Comparison of ENCODE assay signal across 7 mouse cellular contexts in the genomic region with DNA sequence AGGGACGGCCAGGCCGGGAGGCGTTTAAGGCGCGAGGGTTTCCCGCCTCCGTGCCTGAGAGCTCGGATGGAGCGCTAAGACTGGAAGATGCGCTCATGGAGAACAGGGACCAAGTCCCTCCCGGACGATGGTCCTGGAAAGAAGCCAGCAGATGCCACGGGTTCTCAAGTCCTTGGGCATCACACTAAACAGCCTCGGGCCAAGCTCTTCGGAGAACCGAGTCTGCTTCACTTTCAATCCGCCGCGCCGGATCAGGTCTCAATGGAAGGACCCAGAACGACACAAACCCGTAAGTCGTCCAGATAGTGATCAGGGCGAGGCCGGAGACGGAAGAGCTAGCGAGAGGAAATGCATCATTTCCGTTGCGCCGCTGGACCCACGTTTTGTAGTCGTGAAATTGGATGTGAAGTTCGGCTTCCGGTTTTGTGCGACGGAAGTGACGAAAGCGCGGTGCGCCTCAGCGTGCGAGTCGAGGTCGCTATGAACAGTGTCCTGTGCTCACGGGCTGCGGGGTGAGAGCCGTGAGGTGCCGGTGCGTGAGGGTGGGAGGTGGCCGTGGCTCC. TPM values are rescaled to one million over a fixed set of nuclear protein-coding genes. Genes with fewer than 3 reads are reported as not detected.
DNase-seq lines count a peak whose midpoint lies in the region; ATAC-seq lines count a peak whose summit lies in the region.

A gene (plus strand): TSS at position 426 of the 563 bp plus-strand sequence.

- no peaks in the 10 kb centered on the region for H3K9me3 ChIP-seq in embryonic facial prominence, embryonic 11.5 days (replicated peaks; ENCODE audit: control insufficient read depth, low read length)
- H3K9me3 ChIP-seq in limb, embryonic 10.5 days (replicated peaks) = no peaks in the 10 kb centered on the region
- H3K9me3 ChIP-seq in midbrain, embryonic 13.5 days = no peaks in the 10 kb centered on the region

- H3K27me3 ChIP-seq in embryonic facial prominence, embryonic 11.5 days (ENCODE audit: control insufficient read depth, insufficient read depth, low read length) = no peaks in the 10 kb centered on the region
- 0 out of 2 replicates have a peak, but pooled peaks cover 7% of the 10 kb centered on the region for H3K27me3 ChIP-seq in limb, embryonic 10.5 days (ENCODE audit: low read depth, poor library complexity, severe bottlenecking)
- peaks cover 6% of the 10 kb centered on the region; the same call in 1 of the 2 replicates for H3K27me3 ChIP-seq in midbrain, embryonic 13.5 days

- ATAC-seq in embryonic facial prominence, embryonic 11.5 days (replicated peaks; ENCODE audit: insufficient number of reproducible peaks, low FRiP score, low TSS enrichment, low read depth) = peak; percentile 73
- ATAC-seq in granulocyte monocyte progenitor cell, adult 5-6 weeks (replicated peaks; ENCODE audit: poor library complexity, severe bottlenecking) = peak; percentile 81
- ATAC-seq in midbrain, embryonic 13.5 days = peak; percentile 88

- H3K4me1 ChIP-seq in embryonic facial prominence, embryonic 11.5 days (ENCODE audit: control insufficient read depth, insufficient read depth, low read length) = no peaks in the 10 kb centered on the region
- peaks cover 29% of the 10 kb centered on the region for H3K4me1 ChIP-seq in limb, embryonic 10.5 days
- H3K4me1 ChIP-seq in midbrain, embryonic 13.5 days (replicated peaks) = peaks cover 28% of the 10 kb centered on the region

- H3K27ac ChIP-seq in embryonic facial prominence, embryonic 11.5 days (replicated peaks; ENCODE audit: low read depth, low read length) = peak within 1 kb of the TSS; percentile 81
- peak within 1 kb of the TSS; percentile 91 for H3K27ac ChIP-seq in limb, embryonic 10.5 days
- H3K27ac ChIP-seq in midbrain, embryonic 13.5 days = peak within 1 kb of the TSS; percentile 95

- peak within 1 kb of the TSS; percentile 87 for H3K9ac ChIP-seq in embryonic facial prominence, embryonic 11.5 days (replicated peaks; ENCODE audit: low read length)
- peak within 1 kb of the TSS; percentile 91 for H3K9ac ChIP-seq in midbrain, embryonic 13.5 days (replicated peaks)

- peak; percentile 98 for DNase-seq in adrenal gland, postnatal 14 days
- DNase-seq in embryonic facial prominence, embryonic 11.5 days (ENCODE audit: low spot score) = peak; percentile 100
- peak; percentile 95 for DNase-seq in kidney, adult 11 months
- peak; percentile 100 for DNase-seq in limb, embryonic 10.5 days (ENCODE audit: low spot score)
- DNase-seq in spleen, adult 12 weeks (ENCODE audit: low spot score) = peak; percentile 92

- under 1% methylated on average over 50 of the region's 50 CpGs for WGBS in embryonic facial prominence, embryonic 11.5 days
- WGBS in limb, embryonic 10.5 days = under 1% methylated on average over 50 of the region's 50 CpGs
- under 1% methylated on average over 50 of the region's 50 CpGs for WGBS in midbrain, embryonic 13.5 days

- no peaks in the 10 kb centered on the region for H3K36me3 ChIP-seq in embryonic facial prominence, embryonic 11.5 days (replicated peaks; ENCODE audit: control insufficient read depth, insufficient read depth, low read depth, low read length)
- H3K36me3 ChIP-seq in limb, embryonic 10.5 days = peaks cover 6% of the 10 kb centered on the region; the same call in 1 of the 2 replicates
- no peaks in the 10 kb centered on the region for H3K36me3 ChIP-seq in midbrain, embryonic 13.5 days

- H3K4me3 ChIP-seq in embryonic facial prominence, embryonic 11.5 days (ENCODE audit: low read depth, low read length) = peak within 1 kb of the TSS; percentile 90
- H3K4me3 ChIP-seq in limb, embryonic 10.5 days = peak within 1 kb of the TSS; percentile 78
- peak within 1 kb of the TSS; percentile 81 for H3K4me3 ChIP-seq in midbrain, embryonic 13.5 days (replicated peaks)

- H3K4me2 ChIP-seq in embryonic facial prominence, embryonic 11.5 days (ENCODE audit: low read depth, low read length) = peak within 1 kb of the TSS; percentile 92
- H3K4me2 ChIP-seq in midbrain, embryonic 13.5 days (replicated peaks) = peak within 1 kb of the TSS; percentile 100

RNA-seq across cellular contexts. Expression of the gene that starts here (rescaled TPM):
- 20.2 and 21.2 TPM in 2 replicates for total RNA-seq in adrenal gland, postnatal 14 days (2021)
- 31.8 and 33.1 TPM in 2 replicates for polyA plus RNA-seq in embryonic facial prominence, embryonic 11.5 days (2014; fragmentation: Nextera tagmentation; extraction: Ambion mirVana)
- total RNA-seq in granulocyte monocyte progenitor cell, adult 5-6 weeks (2014; fragmentation: Nextera tagmentation) = 13.1 and 17.0 TPM in 2 replicates
- 10.0 and 10.2 TPM in 2 replicates for total RNA-seq in granulocyte monocyte progenitor cell, adult 5-6 weeks (2017)
- polyA plus RNA-seq in limb, embryonic 10.5 days (2016; fragmentation: Nextera tagmentation; extraction: Ambion mirVana) = 36.0 and 38.5 TPM in 2 replicates
- polyA plus RNA-seq in midbrain, embryonic 13.5 days (2015; fragmentation: Nextera tagmentation; extraction: Ambion mirVana) = 36.1 and 37.1 TPM in 2 replicates

Comparison
In these comparisons a context has a peak if more than half of its experiments do, and no peak if none do; other contexts are left out.
1. Peak in every context shown above with its lines: DNase-seq, ATAC-seq, H3K4me3 ChIP-seq and H3K27ac ChIP-seq.